Mouse (Mus musculus) liver, embryonic 11.5 days (tissue): ENCODE results near the gene Rabl2. TPM values are rescaled to one million over a fixed set of nuclear protein-coding genes. Genes with fewer than 3 reads are reported as not detected.

Experiments
- ATAC-seq: fragments of 200-750 bp; cut with Nextera tagmentation; replicated peaks from 2 replicates; pipeline ENCODE4 v1.8.0; 2017; ENCODE audit warnings: moderate number of reproducible peaks, mild to moderate bottlenecking, moderate TSS enrichment, moderate library complexity; ENCODE audit not compliant: low FRiP score
- DNase-seq: peaks from one replicate; pipeline ENCODE4 v3.0.0-alpha.2; 2017; ENCODE audit warnings: low spot score
- H3K27ac ChIP-seq: fragments of 300-500 bp; sonication (generic); 2 replicates; pipeline ENCODE4 v1.5.1; 2014; ENCODE audit warnings: mild to moderate bottlenecking, low read depth, low read length, control low read depth
- H3K27me3 ChIP-seq: fragments of 300-500 bp; sonication (generic); replicated peaks from 2 replicates; pipeline ENCODE4 v1.6.1; 2014; ENCODE audit warnings: low read length, mixed read lengths; ENCODE audit not compliant: control insufficient read depth, insufficient read depth
- H3K36me3 ChIP-seq: fragments of 300-500 bp; sonication (generic); 2 replicates; pipeline ENCODE4 v1.6.1; 2014; ENCODE audit warnings: mild to moderate bottlenecking, low read length, moderate library complexity, mixed read lengths; ENCODE audit not compliant: control insufficient read depth, insufficient read depth
- H3K4me1 ChIP-seq: fragments of 300-500 bp; sonication (generic); replicated peaks from 2 replicates; pipeline ENCODE4 v1.6.1; 2014; ENCODE audit warnings: low read length, mixed read lengths; ENCODE audit not compliant: control insufficient read depth, insufficient read depth
- H3K4me2 ChIP-seq: fragments of 300-500 bp; sonication (generic); 2 replicates; pipeline ENCODE4 v1.6.1; 2014; ENCODE audit warnings: mild to moderate bottlenecking, control low read depth, moderate library complexity
- H3K4me3 ChIP-seq: fragments of 300-500 bp; sonication (generic); 2 replicates; pipeline ENCODE4 v1.5.1; 2014; ENCODE audit warnings: low read depth, low read length, control low read depth
- H3K9ac ChIP-seq: fragments of 300-500 bp; sonication (generic); 2 replicates; pipeline ENCODE4 v1.6.1; 2014; ENCODE audit warnings: low read depth, low read length, control low read depth
- H3K9me3 ChIP-seq: fragments of 300-500 bp; sonication (generic); 2 replicates; pipeline ENCODE4 v1.6.1; 2016; ENCODE audit warnings: low read length, inconsistent platforms, mixed read lengths; ENCODE audit not compliant: control insufficient read depth
- WGBS: fragments of 180-500 bp; shearing (Covaris S2); extraction: QIAGEN DNeasy Blood & Tissue Kit; methylation state at CpG from one replicate; pipeline ENCODE4 v1.1.7; 2014; 5-methylcytosine and 5-hydroxymethylcytosine counted together
- polyA plus RNA-seq: library from polyadenylated mRNA; unstranded; fragments of >200 nt; fragmentation: Nextera tagmentation; extraction: Ambion mirVana; gene quantifications from 2 replicates; pipeline ENCODE4 v1.2.1, GENCODE M21; 2014

Gene Rabl2
- polyA plus RNA-seq, 1 experiment from 2014 or later, result 24.8 TPM

- Histone ChIP-seq H3K4me2 (peak overlapping the region; percentile 82), H3K27ac (no peak overlapping the region), H3K9me3 (no peaks in the 10 kb centered on the region), H3K36me3 (no peaks in the 10 kb centered on the region), H3K9ac (peak overlapping the region; percentile 67), H3K27me3 (no peaks in the 10 kb centered on the region), H3K4me1 (peaks cover 2% of the 10 kb centered on the region; the same call in 1 of the 2 replicates), H3K4me3 (peak overlapping the region; percentile 84)
- DNase-seq (no peak), ATAC-seq (no peak; the same call in 1 of the 2 replicates)
- 5% methylated on average over 30 of the region's 30 CpGs for WGBS
Measured at GRCm38 (mm10) chr15:89591317-89591716, 406 bp downstream of the Rabl2 start.

- DNase-seq (no peak), ATAC-seq (no peak)
- Histone ChIP-seq H3K36me3 (no peaks in the 10 kb centered on the region), H3K9ac (no peak overlapping the region), H3K4me1 (peaks cover 2% of the 10 kb centered on the region; the same call in 1 of the 2 replicates), H3K9me3 (no peaks in the 10 kb centered on the region), H3K27me3 (no peaks in the 10 kb centered on the region), H3K4me2 (no peak overlapping the region), H3K4me3 (no peak overlapping the region), H3K27ac (no peak overlapping the region)
- 81% methylated on average over 5 of the region's 5 CpGs for WGBS
Measured at GRCm38 (mm10) chr15:89589146-89589545, 2.6 kb downstream of the Rabl2 start.

- 87% methylated on average over 11 of the region's 11 CpGs for WGBS
- Histone ChIP-seq H3K4me1 (no peaks in the 10 kb centered on the region), H3K36me3 (no peaks in the 10 kb centered on the region), H3K4me3 (no peak overlapping the region), H3K27me3 (no peaks in the 10 kb centered on the region), H3K9me3 (no peaks in the 10 kb centered on the region), H3K9ac (no peak overlapping the region), H3K4me2 (no peak overlapping the region), H3K27ac (no peak overlapping the region)
- DNase-seq (no peak), ATAC-seq (no peak)
Measured at GRCm38 (mm10) chr15:89585631-89586030, 6.1 kb downstream of the Rabl2 start.

GRCm38 (mm10) chr15:89585101-89585500 lies 6.6 kb downstream of the Rabl2 start:
- H3K9me3 ChIP-seq, result no peaks in the 10 kb centered on the region
- no peaks in the 10 kb centered on the region for H3K4me1 ChIP-seq
- H3K36me3 ChIP-seq, result no peaks in the 10 kb centered on the region
- H3K9ac ChIP-seq, result no peak overlapping the region
- DNase-seq, result no peak
- WGBS, result 84% methylated on average over 5 of the region's 5 CpGs
- no peak for ATAC-seq
- H3K27me3 ChIP-seq, result no peaks in the 10 kb centered on the region
- H3K4me2 ChIP-seq, result no peak overlapping the region
- H3K4me3 ChIP-seq, result no peak overlapping the region
- no peak overlapping the region for H3K27ac ChIP-seq

GRCm38 (mm10) chr15:89582494-89582893 lies 9.2 kb downstream of the Rabl2 start:
- no peak overlapping the region for H3K9ac ChIP-seq
- ATAC-seq (no peak), DNase-seq (no peak)
- 80% methylated on average over 7 of the region's 7 CpGs for WGBS
- H3K4me3 ChIP-seq, result no peak overlapping the region
- H3K4me2 ChIP-seq, result no peak overlapping the region
- H3K27ac ChIP-seq, result no peak overlapping the region
- H3K4me1 ChIP-seq, result no peaks in the 10 kb centered on the region
- no peaks in the 10 kb centered on the region for H3K36me3 ChIP-seq
- H3K27me3 ChIP-seq, result no peaks in the 10 kb centered on the region
- H3K9me3 ChIP-seq, result no peaks in the 10 kb centered on the region

- Histone ChIP-seq H3K9ac (no peak overlapping the region), H3K4me2 (peak overlapping the region; percentile 4; the same call in 1 of the 2 replicates), H3K36me3 (no peaks in the 10 kb centered on the region), H3K9me3 (no peaks in the 10 kb centered on the region), H3K4me1 (peaks cover 4% of the 10 kb centered on the region; the same call in 1 of the 2 replicates), H3K27ac (no peak overlapping the region), H3K4me3 (no peak overlapping the region), H3K27me3 (no peaks in the 10 kb centered on the region)
- DNase-seq (no peak), ATAC-seq (peak; percentile 53)
- WGBS, result 42% methylated on average over 8 of the region's 8 CpGs
Measured at GRCm38 (mm10) chr15:89572147-89572546, 19.6 kb downstream of the Rabl2 start.

- peak; percentile 20; the same call in 1 of the 2 replicates for ATAC-seq
- DNase-seq, result no peak
- H3K4me2 ChIP-seq, result no peak within 1 kb of the TSS
- H3K4me3 ChIP-seq, result no peak within 1 kb of the TSS
- H3K27ac ChIP-seq, result no peak within 1 kb of the TSS
- peaks cover 4% of the 10 kb centered on the region; the same call in 1 of the 2 replicates for H3K4me1 ChIP-seq
- no peaks in the 10 kb centered on the region for H3K36me3 ChIP-seq
- 77% methylated on average over 6 of the region's 6 CpGs for WGBS
- H3K9me3 ChIP-seq, result no peaks in the 10 kb centered on the region
- H3K9ac ChIP-seq, result no peak within 1 kb of the TSS
- no peaks in the 10 kb centered on the region for H3K27me3 ChIP-seq
Measured at GRCm38 (mm10) chr15:89568114-89568513, 23.6 kb downstream of the Rabl2 start, which contains the start of gene Acr. TSS of gene Acr (plus strand) at chr15:89568326.

GRCm38 (mm10) chr15:89559202-89559731 lies 32.5 kb downstream of the Rabl2 start:
- Histone ChIP-seq H3K27ac (no peak overlapping the region), H3K9ac (no peak overlapping the region), H3K4me2 (no peak overlapping the region), H3K27me3 (peaks cover 24% of the 10 kb centered on the region), H3K9me3 (no peaks in the 10 kb centered on the region), H3K4me3 (no peak overlapping the region), H3K36me3 (no peaks in the 10 kb centered on the region), H3K4me1 (peaks cover 9% of the 10 kb centered on the region; the same call in 1 of the 2 replicates)
- 54% methylated on average over 10 of the region's 10 CpGs for WGBS
- DNase-seq (no peak), ATAC-seq (no peak)

- Histone ChIP-seq H3K4me2 (peak overlapping the region; percentile 42), H3K9ac (no peak overlapping the region), H3K27me3 (peaks cover 24% of the 10 kb centered on the region), H3K36me3 (no peaks in the 10 kb centered on the region), H3K9me3 (no peaks in the 10 kb centered on the region), H3K4me1 (peaks cover 9% of the 10 kb centered on the region; the same call in 1 of the 2 replicates), H3K4me3 (0 out of 2 replicates have a peak overlapping the region, but pooled peaks have one; percentile 25), H3K27ac (no peak overlapping the region)
- DNase-seq, result peak; percentile 41
- no peak for ATAC-seq
- WGBS, result 40% methylated on average over 33 of the region's 34 CpGs
Measured at GRCm38 (mm10) chr15:89557996-89558390, 33.7 kb downstream of the Rabl2 start.
